Mouse (Mus musculus) olfactory bulb, adult 2 months (tissue): ENCODE measurements around the gene Cops7b.

ENCODE experiments used
- CTCF ChIP-seq: fragments of 200-500 bp; IDR thresholded peaks from 2 replicates; pipeline ENCODE4 v1.5.1; 2012; ENCODE audit warnings: low read depth, mild to moderate bottlenecking, low read length, moderate library complexity; ENCODE audit not compliant: insufficient read depth
- POLR2A ChIP-seq: fragments of 200-500 bp; IDR thresholded peaks from 2 replicates; pipeline ENCODE4 v1.6.1; 2012; ENCODE audit warnings: mild to moderate bottlenecking, low read depth, low read length, moderate library complexity; ENCODE audit not compliant: insufficient read depth

- no peak for TF ChIP-seq CTCF
- no peak for TF ChIP-seq POLR2A
Measured at GRCm38 (mm10) chr1:86630527-86630926, 47.8 kb downstream of the Cops7b start.
